Mouse (Mus musculus) cerebellum, postnatal 25 days (tissue): ENCODE data around the gene Nes.

Experiments
- DNase-seq, 2 experiments: peaks; one replicate each; pipeline ENCODE4 v3.0.0; 2021; ENCODE audit warnings: mixed read lengths in 2 of 2

Nes gene

DNA sequence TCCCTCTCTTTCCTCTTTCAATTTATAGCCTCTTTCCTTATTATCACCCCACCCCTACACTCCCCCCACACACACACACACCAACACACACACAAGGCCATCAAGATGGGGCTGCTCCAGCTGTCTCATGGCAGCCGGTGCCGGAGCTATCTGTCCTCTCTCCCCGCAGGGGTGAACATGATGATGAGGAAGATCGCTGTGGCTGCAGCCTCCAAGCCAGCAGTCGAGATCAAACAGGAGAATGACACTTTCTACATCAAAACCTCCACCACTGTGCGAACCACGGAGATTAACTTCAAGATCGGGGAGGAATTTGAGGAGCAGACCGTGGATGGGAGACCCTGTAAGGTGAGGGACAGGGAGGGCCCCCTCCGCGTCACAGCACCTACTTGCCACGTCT is 18.9 kb upstream of the Nes start:
- no peak for DNase-seq

GRCm38 (mm10) chr3:87952440-87952839 is 18.4 kb upstream of the Nes start:
- no peak for DNase-seq

GRCm38 (mm10) chr3:87958056-87958455 is 12.8 kb upstream of the Nes start:
- DNase-seq: no peak

DNA sequence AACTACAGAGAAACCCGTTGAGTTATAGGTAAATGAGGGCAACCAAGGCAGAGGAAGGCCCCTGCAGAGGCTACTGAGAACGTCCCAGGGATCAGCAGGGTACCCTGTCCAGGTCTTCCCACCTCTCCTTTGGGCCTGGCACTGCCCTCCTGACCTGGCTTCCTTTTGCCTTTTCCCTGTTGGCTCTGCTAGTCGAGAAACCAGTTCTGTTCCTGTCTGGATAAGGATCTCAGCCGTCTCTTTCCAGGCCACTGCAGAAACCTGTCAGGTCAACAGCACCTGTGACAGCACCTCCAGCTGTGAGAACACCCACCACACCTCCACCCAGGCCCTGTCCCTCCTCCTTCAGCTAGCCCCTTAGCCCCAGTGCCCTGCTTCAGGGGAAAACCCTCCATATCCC is 12.4 kb upstream of the Nes start:
- no peak for DNase-seq

GRCm38 (mm10) chr3:87958967-87959366 is 11.9 kb upstream of the Nes start:
- no peak for DNase-seq

DNA sequence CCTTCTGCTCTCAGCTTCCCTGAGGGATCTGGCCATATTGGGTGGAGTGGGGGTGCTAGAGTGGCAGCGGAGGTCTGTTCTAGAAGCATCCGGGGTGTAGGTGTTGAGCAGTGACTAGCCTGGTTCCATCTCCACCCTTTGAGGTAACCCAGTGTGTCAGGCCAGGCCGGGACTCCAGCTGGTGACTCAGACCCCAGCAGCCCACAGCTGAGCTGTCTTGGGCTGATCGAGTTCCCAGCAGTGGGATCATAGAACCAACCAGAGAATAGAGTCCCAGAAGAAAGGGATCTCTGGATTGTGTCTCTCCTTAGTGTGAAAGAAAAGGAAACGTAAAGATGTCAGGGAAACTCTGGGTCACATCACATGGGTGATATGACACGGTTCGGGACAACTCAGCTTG is 11.5 kb upstream of the Nes start:
- DNase-seq: no peak

GRCm38 (mm10) chr3:87960191-87960585 is 10.7 kb upstream of the Nes start:
- no peak for DNase-seq

- DNase-seq: peak; percentile 74 to 81
These were observed 10.2 kb upstream of the Nes start for GRCm38 (mm10) chr3:87960586-87961191.

GRCm38 (mm10) chr3:87970184-87970938 is 517 bp upstream of the Nes start:
- DNase-seq: peak; percentile 45 to 66

DNA sequence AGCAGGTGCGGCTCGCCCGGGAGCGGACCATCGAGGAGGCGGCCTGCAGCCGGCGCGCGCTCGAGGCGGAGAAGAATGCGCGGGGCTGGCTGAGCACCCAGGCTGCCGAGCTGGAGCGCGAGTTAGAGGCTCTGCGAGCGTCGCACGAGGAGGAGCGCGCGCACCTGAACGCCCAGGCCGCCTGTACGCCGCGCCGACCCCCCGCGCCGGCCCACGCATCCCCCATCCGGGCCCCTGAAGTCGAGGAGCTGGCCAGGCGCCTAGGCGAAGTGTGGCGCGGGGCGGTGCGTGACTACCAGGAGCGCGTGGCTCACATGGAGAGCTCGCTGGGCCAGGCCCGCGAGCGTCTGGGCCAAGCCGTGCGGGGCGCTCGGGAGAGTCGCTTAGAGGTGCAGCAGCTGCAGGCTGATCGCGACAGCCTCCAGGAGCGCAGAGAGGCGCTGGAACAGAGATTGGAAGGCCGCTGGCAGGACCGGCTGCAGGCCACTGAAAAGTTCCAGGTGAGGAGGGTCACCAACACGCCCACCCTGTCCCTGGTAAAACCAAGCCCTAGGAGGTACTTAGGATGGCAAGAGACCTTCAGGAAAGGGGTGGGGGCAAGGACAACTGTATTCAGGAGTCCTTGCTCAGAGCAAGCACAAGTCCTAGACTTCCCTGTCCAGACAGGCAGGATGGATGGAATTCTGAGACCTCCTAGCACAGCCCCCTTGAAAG is 768 bp downstream of the Nes start:
- DNase-seq: no peak

DNA sequence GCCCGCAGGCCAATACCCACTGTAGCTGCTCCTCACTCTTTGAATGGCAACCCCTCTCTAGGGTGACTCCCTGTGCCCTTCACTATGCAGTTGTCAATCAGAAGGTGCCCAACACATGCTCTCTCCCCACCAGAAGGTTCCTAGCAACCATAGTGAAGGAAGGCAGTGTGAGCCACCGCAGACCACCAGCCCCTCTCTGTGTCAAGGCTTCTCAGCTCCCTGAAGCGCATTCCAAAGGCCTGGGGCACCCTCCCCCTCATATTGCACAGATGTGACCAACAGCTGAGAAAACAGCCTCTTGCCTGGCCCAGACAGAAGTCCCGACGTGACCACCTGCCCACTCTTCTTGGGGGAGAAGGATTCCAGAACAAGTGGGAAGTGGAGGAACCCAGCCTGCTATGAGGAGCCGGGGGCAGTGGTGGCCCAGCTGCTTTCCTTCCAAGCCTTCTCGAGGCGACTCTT is 1.4 kb downstream of the Nes start:
- no peak for DNase-seq

DNA sequence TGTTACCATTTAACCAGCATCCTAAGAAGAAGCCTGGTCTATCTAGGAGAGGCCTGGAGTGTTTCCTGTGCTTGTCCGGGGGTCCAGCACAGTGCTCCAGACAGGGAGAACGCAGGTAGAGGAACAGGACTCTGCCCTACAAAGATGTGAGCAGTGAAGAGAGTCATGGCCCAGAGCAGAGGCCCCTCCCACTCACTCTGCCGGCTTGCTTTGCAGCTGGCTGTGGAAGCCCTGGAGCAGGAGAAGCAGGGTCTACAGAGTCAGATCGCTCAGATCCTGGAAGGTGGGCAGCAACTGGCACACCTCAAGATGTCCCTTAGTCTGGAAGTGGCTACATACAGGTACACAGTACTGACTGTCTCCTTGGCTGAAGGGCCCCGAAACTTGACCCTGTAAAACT is 1.9 kb downstream of the Nes start:
- DNase-seq: no peak

DNA sequence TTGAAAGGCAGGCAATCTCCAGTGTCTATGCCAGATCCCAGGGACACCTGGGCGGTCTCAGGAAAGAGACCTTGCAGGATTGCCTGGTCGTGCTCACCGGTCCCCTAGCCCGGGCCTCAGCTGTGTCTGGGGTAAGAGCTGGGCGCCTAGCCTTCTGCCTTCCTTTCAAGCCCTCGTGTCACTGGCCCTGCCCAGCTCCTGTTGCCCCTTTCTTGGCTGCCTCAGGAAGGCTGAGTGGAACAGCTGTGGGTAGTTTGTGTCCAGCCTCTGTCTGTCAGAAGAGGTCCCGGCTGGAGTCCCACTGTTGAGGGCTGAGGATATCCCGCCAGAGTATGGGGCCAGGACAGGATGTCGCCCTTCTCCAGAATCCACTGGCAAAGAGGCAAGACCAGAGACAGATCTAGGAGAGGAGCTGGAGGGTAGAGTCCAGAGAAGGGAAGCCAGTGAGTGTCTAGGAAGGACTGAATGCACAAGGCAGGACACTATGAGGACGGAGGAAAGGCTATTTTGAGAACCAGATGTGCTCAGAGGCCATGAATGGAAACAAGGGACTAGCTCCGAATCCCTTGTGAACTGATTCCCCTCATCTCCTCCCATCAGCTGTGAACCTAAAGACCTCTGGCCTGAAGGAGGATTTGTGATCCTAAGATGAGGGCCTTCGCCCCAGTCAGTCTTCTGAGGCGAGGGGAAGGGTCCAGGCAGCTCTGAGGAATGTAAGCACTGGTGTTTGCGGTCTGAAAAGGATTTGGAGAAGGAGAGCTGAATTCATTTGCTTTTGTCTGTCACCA is 2.9 kb downstream of the Nes start:
- DNase-seq: no peak

GRCm38 (mm10) chr3:87974381-87974987 is 3.6 kb downstream of the Nes start:
- DNase-seq: no peak

DNA sequence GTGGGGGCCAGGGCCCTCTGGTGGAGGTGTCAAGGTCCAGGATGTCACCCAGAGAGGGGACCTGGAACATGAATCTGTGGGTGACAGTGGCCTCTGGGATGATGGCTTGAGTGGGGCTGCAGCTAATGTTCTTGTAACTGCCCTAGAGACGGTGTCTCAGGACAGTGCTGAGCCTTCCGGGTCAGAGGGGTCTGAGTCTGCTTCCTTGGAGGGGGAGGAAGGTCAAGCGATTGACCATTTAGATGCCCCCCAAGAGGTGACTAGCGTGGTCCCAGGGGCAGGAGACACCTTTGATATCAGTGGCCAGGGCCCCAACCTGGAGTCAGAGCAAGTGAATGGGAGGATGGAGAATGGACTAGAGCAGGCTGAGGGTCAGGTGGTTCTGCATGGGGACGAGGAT is 8.6 kb downstream of the Nes start:
- no peak for DNase-seq

DNA sequence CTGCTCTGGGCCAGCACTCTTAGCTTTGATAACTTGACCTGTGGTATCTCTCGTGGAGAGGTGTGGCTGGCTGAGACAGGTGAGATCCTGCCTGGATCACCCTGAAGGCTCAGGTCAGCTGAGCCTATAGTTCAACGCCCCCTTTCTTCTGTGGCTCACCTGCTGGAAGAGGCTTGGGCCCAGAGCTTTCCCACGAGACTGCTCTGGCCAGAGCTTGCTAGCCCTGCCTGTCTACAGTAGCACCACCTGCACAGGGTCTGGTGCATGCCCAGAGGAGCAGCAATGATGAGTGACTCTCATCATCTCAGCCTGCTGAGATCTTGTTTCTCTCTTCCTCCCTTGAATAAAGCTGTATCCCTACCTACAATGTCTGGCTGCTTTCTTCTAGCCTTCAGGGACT is 9.2 kb downstream of the Nes start:
- no peak for DNase-seq

DNA sequence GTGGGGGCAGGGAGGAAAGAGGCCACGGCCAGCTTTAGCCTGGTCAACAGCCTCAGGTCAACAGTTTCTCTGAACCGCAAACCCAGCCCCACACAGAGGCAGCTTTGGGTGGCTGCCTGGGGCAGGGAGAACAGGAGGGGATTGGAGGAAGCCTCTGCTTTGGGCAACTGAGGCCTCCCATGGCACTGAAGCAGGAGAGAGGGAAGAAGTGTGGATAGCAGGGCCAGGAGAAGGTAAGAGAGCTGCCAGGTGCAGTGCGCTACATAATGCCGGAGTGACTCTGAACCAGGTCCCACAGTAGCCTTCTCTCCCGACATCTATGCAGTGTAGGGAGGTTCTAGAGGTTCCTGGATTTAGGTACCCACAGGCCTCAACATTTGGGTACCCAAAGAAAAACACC is 9.8 kb downstream of the Nes start:
- DNase-seq: no peak

- no peak for DNase-seq
These were observed 10.4 kb downstream of the Nes start for GRCm38 (mm10) chr3:87981214-87981760.

DNA sequence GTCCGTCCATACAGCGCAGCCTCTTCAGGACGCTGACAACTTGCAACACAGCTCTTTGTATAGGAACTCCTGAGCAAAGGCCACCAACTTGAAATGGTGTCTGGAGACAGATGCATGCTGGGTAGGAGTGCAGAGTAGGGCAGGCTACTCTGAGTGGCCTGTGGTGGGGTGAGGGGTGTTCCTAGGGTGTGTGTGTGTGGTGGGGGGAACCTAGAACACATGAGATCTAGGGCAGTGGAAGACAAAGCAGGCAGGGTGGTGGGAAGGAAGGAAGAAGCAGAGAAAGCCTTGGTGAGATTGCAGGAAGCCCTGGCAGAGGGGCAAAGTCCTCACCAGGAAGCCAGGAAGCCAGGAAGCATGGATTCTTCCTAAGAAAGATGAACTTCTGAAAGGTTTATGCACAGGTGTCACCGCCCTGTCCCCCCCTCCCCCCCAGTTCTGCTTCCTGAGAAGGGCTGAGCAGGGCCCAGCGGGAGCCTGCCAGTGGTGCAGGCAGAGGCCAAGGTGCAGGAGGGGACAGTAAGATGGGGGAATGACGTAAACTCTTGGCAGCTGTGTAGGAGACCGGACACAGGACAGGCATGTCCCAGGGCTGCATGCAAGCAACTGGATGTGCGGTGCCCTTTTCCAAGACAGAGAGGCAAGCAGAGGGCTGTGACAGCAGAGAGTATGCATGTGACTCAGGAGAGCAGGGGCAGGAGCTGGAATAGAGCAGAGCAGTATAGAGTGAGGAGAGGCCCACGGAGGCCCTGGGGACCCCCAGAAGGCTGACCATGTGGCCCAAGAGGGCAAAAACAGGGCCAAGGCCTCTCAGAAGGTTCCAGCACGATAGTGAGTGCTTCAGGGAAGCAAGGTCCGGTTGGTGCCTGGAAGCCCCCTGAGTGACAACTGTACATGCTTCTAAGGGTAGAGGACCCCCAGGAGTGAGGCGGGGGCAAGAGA is 11.3 kb downstream of the Nes start:
- no peak for DNase-seq

DNA sequence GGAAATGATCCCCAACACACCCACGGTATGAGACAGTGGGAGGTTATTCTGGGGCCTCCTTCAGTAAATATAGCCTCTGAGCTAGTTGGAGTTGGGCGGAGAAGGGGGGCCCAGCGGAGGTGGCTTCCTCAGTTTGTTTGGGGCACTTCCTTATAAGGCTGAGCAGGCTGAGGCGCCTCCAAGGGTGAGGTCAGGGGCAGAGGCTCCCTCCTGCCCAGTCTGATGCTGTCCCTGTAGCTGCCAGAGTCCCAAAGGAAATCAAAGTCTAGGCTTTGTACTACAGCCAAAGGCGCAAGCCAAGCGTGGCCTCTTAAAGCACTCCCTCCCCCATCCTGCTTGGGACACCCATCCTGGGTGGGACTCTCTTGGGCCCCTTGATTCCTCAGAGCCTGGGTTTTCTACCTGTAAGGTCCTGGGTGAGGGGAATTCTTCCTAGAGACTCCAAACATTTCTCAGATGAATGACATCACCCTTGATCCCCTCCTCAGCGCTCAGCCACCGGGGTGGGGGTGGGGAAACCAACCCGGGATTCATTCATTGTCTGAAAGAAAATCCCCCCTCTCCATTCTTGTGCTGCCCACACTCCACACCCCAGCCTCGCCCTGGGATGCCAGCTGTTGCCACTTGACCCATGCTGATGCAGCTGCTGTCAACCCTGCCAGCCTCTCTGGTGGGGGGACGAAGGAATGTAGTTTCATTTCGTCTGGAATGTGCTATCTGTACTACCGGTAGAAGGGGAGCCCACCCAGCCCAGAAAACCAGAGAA is 12.1 kb downstream of the Nes start:
- DNase-seq: no peak

DNA sequence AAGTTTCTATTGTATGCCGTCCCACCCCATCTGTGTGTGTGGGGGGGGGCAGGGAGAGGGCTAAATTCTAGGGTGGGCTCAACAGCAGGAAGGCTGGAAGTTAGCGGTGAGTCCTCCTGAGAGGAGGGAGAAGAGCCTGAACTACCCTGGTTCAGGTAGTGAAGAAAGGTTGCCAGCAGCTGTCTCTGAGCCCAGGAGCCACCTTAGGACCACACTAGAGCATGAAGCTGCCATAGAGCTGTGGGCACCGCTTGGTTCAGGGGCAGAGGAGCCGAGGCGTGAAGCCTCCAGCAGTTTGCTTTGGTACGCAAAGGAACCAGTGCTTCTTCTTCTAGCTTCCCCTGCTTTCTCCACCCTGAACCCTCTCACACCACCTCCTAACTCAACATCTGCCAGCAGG is 12.7 kb downstream of the Nes start:
- DNase-seq: no peak
